Mouse (Mus musculus) hindbrain, embryonic 13.5 days (tissue): ENCODE data around the gene Treml1. TPM values are rescaled to one million over a fixed set of nuclear protein-coding genes. Genes with fewer than 3 reads are reported as not detected.

ENCODE experiments used
- ATAC-seq: fragments of 200-750 bp; cut with Nextera tagmentation; 2 replicates; pipeline ENCODE4 v1.8.0; 2017; ENCODE audit warnings: moderate TSS enrichment; ENCODE audit not compliant: low FRiP score
- H3K27ac ChIP-seq: fragments of 300-500 bp; sonication (generic); 2 replicates; pipeline ENCODE4 v1.5.1; 2015; ENCODE audit warnings: inconsistent platforms, mild to moderate bottlenecking, moderate library complexity
- H3K27me3 ChIP-seq: fragments of 300-500 bp; sonication (generic); 2 replicates; pipeline ENCODE4 v1.6.1; 2015; ENCODE audit warnings: mild to moderate bottlenecking, inconsistent platforms
- H3K36me3 ChIP-seq: fragments of 300-500 bp; sonication (generic); 2 replicates; pipeline ENCODE4 v1.6.1; 2015; ENCODE audit warnings: mild to moderate bottlenecking, inconsistent platforms
- H3K4me1 ChIP-seq: fragments of 300-500 bp; sonication (generic); replicated peaks from 2 replicates; pipeline ENCODE4 v1.6.1; 2015; ENCODE audit warnings: inconsistent platforms
- H3K4me2 ChIP-seq: fragments of 300-500 bp; sonication (generic); 2 replicates; pipeline ENCODE4 v1.6.1; 2015; ENCODE audit warnings: inconsistent platforms, mild to moderate bottlenecking, moderate library complexity
- H3K4me3 ChIP-seq: fragments of 300-500 bp; sonication (generic); 2 replicates; pipeline ENCODE4 v1.5.1; 2015; ENCODE audit warnings: mild to moderate bottlenecking, inconsistent platforms
- H3K9ac ChIP-seq: fragments of 300-500 bp; sonication (generic); 2 replicates; pipeline ENCODE4 v1.6.1; 2015; ENCODE audit warnings: mild to moderate bottlenecking, inconsistent platforms
- H3K9me3 ChIP-seq: fragments of 300-500 bp; sonication (generic); 2 replicates; pipeline ENCODE4 v1.6.1; 2016; ENCODE audit warnings: inconsistent platforms
- WGBS: fragments of 180-500 bp; shearing (Covaris S2); methylation state at CpG from one replicate; pipeline ENCODE4 v1.1.7; 2015; 5-methylcytosine and 5-hydroxymethylcytosine counted together
- polyA plus RNA-seq: library from polyadenylated mRNA; unstranded; fragments of >200 nt; fragmentation: Nextera tagmentation; extraction: Ambion mirVana; gene quantifications from 2 replicates; pipeline ENCODE4 v1.2.1, GENCODE M21; 2015

The Treml1 gene
- polyA plus RNA-seq, 1 experiment from 2014 or later: 1.00 TPM

- no peak overlapping the region for H3K27ac ChIP-seq
- no peak overlapping the region for H3K9ac ChIP-seq
- no peak overlapping the region for H3K4me2 ChIP-seq
- H3K9me3 ChIP-seq: no peaks in the 10 kb centered on the region
- no peak for ATAC-seq
- H3K4me3 ChIP-seq: no peak overlapping the region
- H3K4me1 ChIP-seq: peaks cover 4% of the 10 kb centered on the region; the same call in 1 of the 2 replicates
- H3K36me3 ChIP-seq: peaks cover 34% of the 10 kb centered on the region
- no peaks in the 10 kb centered on the region for H3K27me3 ChIP-seq
- WGBS: 89% methylated on average over 4 of the region's 4 CpGs
Observed at GRCm38 (mm10) chr17:48401710-48402109, 42.0 kb downstream of the Treml1 start.

- Histone ChIP-seq H3K4me2 (no peak overlapping the region), H3K4me3 (no peak overlapping the region), H3K4me1 (peaks cover 13% of the 10 kb centered on the region), H3K27ac (no peak overlapping the region), H3K9me3 (no peaks in the 10 kb centered on the region), H3K27me3 (no peaks in the 10 kb centered on the region), H3K36me3 (peaks cover 24% of the 10 kb centered on the region), H3K9ac (no peak overlapping the region)
- WGBS: 90% methylated on average over 3 of the region's 3 CpGs
- ATAC-seq: no peak
Observed at GRCm38 (mm10) chr17:48402751-48403150, 43.0 kb downstream of the Treml1 start.

- Histone ChIP-seq H3K9ac (no peak overlapping the region), H3K27me3 (no peaks in the 10 kb centered on the region), H3K4me2 (no peak overlapping the region), H3K4me3 (no peak overlapping the region), H3K27ac (no peak overlapping the region), H3K4me1 (peaks cover 21% of the 10 kb centered on the region), H3K36me3 (peaks cover 14% of the 10 kb centered on the region), H3K9me3 (no peaks in the 10 kb centered on the region)
- no peak for ATAC-seq
- WGBS: 93% methylated on average over 2 of the region's 2 CpGs
Observed at GRCm38 (mm10) chr17:48403848-48404247, 44.1 kb downstream of the Treml1 start.

- no peak overlapping the region for H3K4me3 ChIP-seq
- H3K9ac ChIP-seq: no peak overlapping the region
- ATAC-seq: no peak
- no peaks in the 10 kb centered on the region for H3K9me3 ChIP-seq
- H3K4me2 ChIP-seq: no peak overlapping the region
- no peak overlapping the region for H3K27ac ChIP-seq
- WGBS: 97% methylated on average over 1 of the region's 1 CpGs
- no peaks in the 10 kb centered on the region for H3K27me3 ChIP-seq
- peaks cover 6% of the 10 kb centered on the region for H3K36me3 ChIP-seq
- H3K4me1 ChIP-seq: peaks cover 21% of the 10 kb centered on the region
Observed at GRCm38 (mm10) chr17:48404706-48405105, 45.0 kb downstream of the Treml1 start.

GRCm38 (mm10) chr17:48407154-48407553, 47.4 kb downstream of the Treml1 start:
- peaks cover 33% of the 10 kb centered on the region for H3K4me1 ChIP-seq
- no peak overlapping the region for H3K27ac ChIP-seq
- H3K27me3 ChIP-seq: no peaks in the 10 kb centered on the region
- 86% methylated on average over 4 of the region's 4 CpGs for WGBS
- no peak overlapping the region for H3K4me3 ChIP-seq
- no peaks in the 10 kb centered on the region for H3K9me3 ChIP-seq
- H3K9ac ChIP-seq: 0 out of 2 replicates have a peak overlapping the region, but pooled peaks have one; percentile 99
- H3K4me2 ChIP-seq: peak overlapping the region; percentile 69
- H3K36me3 ChIP-seq: no peaks in the 10 kb centered on the region
- no peak for ATAC-seq

- Histone ChIP-seq H3K4me1 (peaks cover 33% of the 10 kb centered on the region), H3K4me3 (peak overlapping the region; percentile 85), H3K36me3 (0 out of 2 replicates have a peak, but pooled peaks cover 5% of the 10 kb centered on the region), H3K9ac (peak overlapping the region; percentile 99), H3K9me3 (no peaks in the 10 kb centered on the region), H3K27ac (peak overlapping the region; percentile 100), H3K27me3 (no peaks in the 10 kb centered on the region), H3K4me2 (peak overlapping the region; percentile 69)
- no peak for ATAC-seq
- 10% methylated on average over 8 of the region's 8 CpGs for WGBS
Observed at GRCm38 (mm10) chr17:48407910-48408525, 48.3 kb downstream of the Treml1 start.

GRCm38 (mm10) chr17:48408526-48409291, 49.0 kb downstream of the Treml1 start:
- Histone ChIP-seq H3K9ac (peak overlapping the region; percentile 99), H3K36me3 (0 out of 2 replicates have a peak, but pooled peaks cover 5% of the 10 kb centered on the region), H3K4me3 (peak overlapping the region; percentile 85), H3K27me3 (no peaks in the 10 kb centered on the region), H3K4me2 (peak overlapping the region; percentile 69), H3K4me1 (peaks cover 33% of the 10 kb centered on the region), H3K9me3 (no peaks in the 10 kb centered on the region), H3K27ac (peak overlapping the region; percentile 100)
- WGBS: under 1% methylated on average over 44 of the region's 47 CpGs
- peak; percentile 33 for ATAC-seq

- H3K4me3 ChIP-seq: peak within 1 kb of the TSS; percentile 85
- H3K4me2 ChIP-seq: peak within 1 kb of the TSS; percentile 75
- peak within 1 kb of the TSS; percentile 99 for H3K9ac ChIP-seq
- no peaks in the 10 kb centered on the region for H3K9me3 ChIP-seq
- peaks cover 33% of the 10 kb centered on the region for H3K4me1 ChIP-seq
- under 1% methylated on average over 76 of the region's 84 CpGs for WGBS
- H3K27ac ChIP-seq: peak within 1 kb of the TSS; percentile 100
- H3K27me3 ChIP-seq: no peaks in the 10 kb centered on the region
- H3K36me3 ChIP-seq: peaks cover 10% of the 10 kb centered on the region
- ATAC-seq: peak; percentile 98
Observed at GRCm38 (mm10) chr17:48409380-48410298, 49.9 kb downstream of the Treml1 start, which contains the start of the genes Nfya and Oard1. Nfya (minus strand) TSS chr17:48409906. Oard1 (plus strand) TSS chr17:48410014.

- peak overlapping the region; percentile 75 for H3K4me2 ChIP-seq
- peak overlapping the region; percentile 85 for H3K4me3 ChIP-seq
- H3K27ac ChIP-seq: peak overlapping the region; percentile 97
- no peaks in the 10 kb centered on the region for H3K9me3 ChIP-seq
- peak overlapping the region; percentile 84 for H3K9ac ChIP-seq
- H3K4me1 ChIP-seq: peaks cover 33% of the 10 kb centered on the region
- no peaks in the 10 kb centered on the region for H3K27me3 ChIP-seq
- ATAC-seq: peak; percentile 41
- H3K36me3 ChIP-seq: peaks cover 17% of the 10 kb centered on the region
- WGBS: 0% methylated on average over 13 of the region's 13 CpGs
Observed at GRCm38 (mm10) chr17:48410299-48410785, 50.6 kb downstream of the Treml1 start.

- Histone ChIP-seq H3K9ac (peak overlapping the region; percentile 84), H3K27ac (peak overlapping the region; percentile 97; the same call in 1 of the 2 replicates), H3K27me3 (no peaks in the 10 kb centered on the region), H3K36me3 (peaks cover 22% of the 10 kb centered on the region), H3K4me1 (peaks cover 33% of the 10 kb centered on the region), H3K9me3 (no peaks in the 10 kb centered on the region), H3K4me3 (peak overlapping the region; percentile 85), H3K4me2 (peak overlapping the region; percentile 75)
- 60% methylated on average over 8 of the region's 8 CpGs for whole genome bisulfite sequencing
- no peak for ATAC-seq
Observed at GRCm38 (mm10) chr17:48411241-48411640, 51.5 kb downstream of the Treml1 start.

GRCm38 (mm10) chr17:48416011-48416410, 56.3 kb downstream of the Treml1 start:
- H3K9me3 ChIP-seq: no peaks in the 10 kb centered on the region
- 85% methylated on average over 7 of the region's 7 CpGs for whole genome bisulfite sequencing
- no peak for ATAC-seq
- H3K36me3 ChIP-seq: peaks cover 24% of the 10 kb centered on the region
- H3K27me3 ChIP-seq: no peaks in the 10 kb centered on the region
- no peak overlapping the region for H3K4me2 ChIP-seq
- H3K4me3 ChIP-seq: no peak overlapping the region
- H3K27ac ChIP-seq: no peak overlapping the region
- H3K4me1 ChIP-seq: peaks cover 11% of the 10 kb centered on the region
- H3K9ac ChIP-seq: no peak overlapping the region
